Mouse (Mus musculus) midbrain, embryonic 15.5 days (tissue): ENCODE data around the gene Tmtc1. TPM values are rescaled to one million over a fixed set of nuclear protein-coding genes. Genes with fewer than 3 reads are reported as not detected.

Experiments
- ATAC-seq: fragments of 200-750 bp; cut with Nextera tagmentation; replicated peaks from 2 replicates; pipeline ENCODE4 v1.8.0; 2017; ENCODE audit warnings: moderate TSS enrichment
- H3K27ac ChIP-seq: fragments of 300-500 bp; sonication (generic); 2 replicates; pipeline ENCODE4 v1.5.1; 2015; ENCODE audit warnings: mild to moderate bottlenecking, inconsistent platforms
- H3K27me3 ChIP-seq: fragments of 300-500 bp; sonication (generic); replicated peaks from 2 replicates; pipeline ENCODE4 v1.6.1; 2015; ENCODE audit warnings: inconsistent platforms
- H3K36me3 ChIP-seq: fragments of 300-500 bp; sonication (generic); replicated peaks from 2 replicates; pipeline ENCODE4 v1.6.1; 2015; ENCODE audit warnings: inconsistent platforms
- H3K4me1 ChIP-seq: fragments of 300-500 bp; sonication (generic); 2 replicates; pipeline ENCODE4 v1.6.1; 2015; ENCODE audit warnings: inconsistent platforms
- H3K4me2 ChIP-seq: fragments of 300-500 bp; sonication (generic); 2 replicates; pipeline ENCODE4 v1.6.1; 2015; ENCODE audit warnings: inconsistent platforms, mild to moderate bottlenecking, moderate library complexity
- H3K4me3 ChIP-seq: fragments of 300-500 bp; sonication (generic); 2 replicates; pipeline ENCODE4 v1.5.1; 2015; ENCODE audit warnings: mild to moderate bottlenecking, inconsistent platforms
- H3K9ac ChIP-seq: fragments of 300-500 bp; sonication (generic); 2 replicates; pipeline ENCODE4 v1.6.1; 2015; ENCODE audit warnings: mild to moderate bottlenecking, inconsistent platforms
- H3K9me3 ChIP-seq: fragments of 300-500 bp; sonication (generic); 2 replicates; pipeline ENCODE4 v1.6.1; 2016; ENCODE audit warnings: inconsistent platforms
- WGBS: fragments of 180-500 bp; shearing (Covaris S2); methylation state at CpG from one replicate; pipeline ENCODE4 v1.1.7; 2015; ENCODE audit warnings: mixed read lengths; 5-methylcytosine and 5-hydroxymethylcytosine counted together
- polyA plus RNA-seq: library from polyadenylated mRNA; unstranded; fragments of >200 nt; fragmentation: Nextera tagmentation; extraction: Ambion mirVana; gene quantifications from 2 replicates; pipeline ENCODE4 v1.2.1, GENCODE M21; 2015

Tmtc1 gene
- polyA plus RNA-seq, 1 experiment from 2014 or later = 2.3 TPM

DNA sequence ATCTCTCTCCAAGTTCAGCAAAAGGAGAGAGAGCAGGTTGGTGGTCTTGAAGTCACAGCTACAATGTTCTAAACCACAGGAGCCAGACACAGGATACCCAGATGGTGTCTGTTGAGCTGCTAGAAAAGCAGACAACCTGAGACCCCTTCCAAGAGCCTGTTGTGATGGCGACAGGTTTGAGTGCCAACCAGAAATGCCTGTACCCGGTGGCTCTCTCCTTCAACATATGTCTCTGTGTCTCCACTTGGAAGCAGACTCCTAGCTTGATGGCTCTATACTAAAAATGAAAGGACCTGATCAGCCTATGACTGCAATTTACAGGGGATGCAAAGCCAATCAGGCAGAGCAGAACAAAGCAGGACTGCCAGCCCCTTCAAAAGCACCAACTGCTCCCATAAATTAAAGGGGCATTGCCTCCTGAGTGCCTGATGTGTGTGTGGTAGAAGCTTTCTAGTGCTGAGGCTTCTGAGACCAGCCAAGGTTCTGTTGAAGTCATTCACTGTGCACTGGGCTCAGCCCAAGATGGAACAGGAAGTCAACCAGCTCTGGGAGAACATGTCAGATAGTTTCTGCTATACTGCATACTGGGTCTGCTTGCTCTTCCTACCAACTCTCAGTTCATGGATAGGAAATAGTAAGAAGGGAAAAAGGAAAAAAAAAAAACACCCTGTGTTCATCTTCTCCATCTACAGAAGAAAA lies 37.2 kb downstream of the Tmtc1 start:
- Histone ChIP-seq H3K9me3 (no peaks in the 10 kb centered on the region), H3K36me3 (no peaks in the 10 kb centered on the region), H3K9ac (no peak overlapping the region), H3K4me3 (no peak overlapping the region), H3K4me2 (no peak overlapping the region), H3K27ac (no peak overlapping the region), H3K27me3 (no peaks in the 10 kb centered on the region), H3K4me1 (no peaks in the 10 kb centered on the region)
- 81% methylated on average over 2 of the region's 2 CpGs for WGBS
- ATAC-seq = no peak

DNA sequence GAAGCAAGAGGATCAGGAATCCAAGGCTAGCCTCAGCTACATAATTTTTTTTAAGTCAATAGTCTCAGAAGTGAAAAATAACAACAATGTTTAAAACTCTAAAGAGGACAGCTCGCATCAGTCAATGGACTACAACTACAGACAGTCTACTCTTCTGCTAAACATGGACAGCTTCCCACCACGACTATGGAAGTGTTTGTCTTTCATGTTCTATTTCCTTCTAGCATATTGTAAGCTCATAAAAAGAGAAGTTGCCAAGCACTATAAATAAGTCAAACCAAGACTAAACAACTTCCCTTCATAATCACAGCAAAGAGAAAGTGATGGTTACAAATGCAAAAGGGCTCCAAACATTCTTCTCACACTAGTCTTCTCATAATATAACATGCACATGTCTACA lies 38.6 kb downstream of the Tmtc1 start:
- Histone ChIP-seq H3K36me3 (no peaks in the 10 kb centered on the region), H3K27ac (no peak overlapping the region), H3K27me3 (no peaks in the 10 kb centered on the region), H3K9me3 (no peaks in the 10 kb centered on the region), H3K4me1 (no peaks in the 10 kb centered on the region), H3K4me2 (no peak overlapping the region), H3K4me3 (no peak overlapping the region), H3K9ac (no peak overlapping the region)
- ATAC-seq = no peak
- 81% methylated on average over 2 of the region's 2 CpGs for WGBS

DNA sequence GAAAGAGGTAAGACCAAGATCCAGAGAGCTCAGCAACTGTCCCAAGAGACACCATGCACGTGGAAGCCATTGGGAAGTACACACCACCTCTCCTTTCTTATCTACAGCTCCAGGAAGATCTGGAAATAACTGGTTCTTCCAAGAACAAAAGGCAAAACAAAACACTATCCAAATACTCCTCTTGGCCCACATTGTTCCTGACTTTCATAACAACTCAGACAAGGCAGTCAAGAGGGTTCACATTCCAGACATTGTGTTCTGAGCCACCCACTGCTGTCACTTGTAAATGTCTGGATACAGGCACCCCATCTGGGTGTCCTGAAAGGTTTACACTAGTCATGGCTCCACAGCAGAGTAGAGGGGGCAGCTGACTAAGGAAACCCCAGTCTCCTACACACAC lies 39.7 kb downstream of the Tmtc1 start:
- H3K4me3 ChIP-seq = no peak overlapping the region
- 54% methylated on average over 1 of the region's 1 CpGs for WGBS
- H3K27ac ChIP-seq = no peak overlapping the region
- no peaks in the 10 kb centered on the region for H3K9me3 ChIP-seq
- no peak overlapping the region for H3K4me2 ChIP-seq
- H3K27me3 ChIP-seq = no peaks in the 10 kb centered on the region
- H3K36me3 ChIP-seq = no peaks in the 10 kb centered on the region
- ATAC-seq = no peak
- no peak overlapping the region for H3K9ac ChIP-seq
- H3K4me1 ChIP-seq = no peaks in the 10 kb centered on the region

DNA sequence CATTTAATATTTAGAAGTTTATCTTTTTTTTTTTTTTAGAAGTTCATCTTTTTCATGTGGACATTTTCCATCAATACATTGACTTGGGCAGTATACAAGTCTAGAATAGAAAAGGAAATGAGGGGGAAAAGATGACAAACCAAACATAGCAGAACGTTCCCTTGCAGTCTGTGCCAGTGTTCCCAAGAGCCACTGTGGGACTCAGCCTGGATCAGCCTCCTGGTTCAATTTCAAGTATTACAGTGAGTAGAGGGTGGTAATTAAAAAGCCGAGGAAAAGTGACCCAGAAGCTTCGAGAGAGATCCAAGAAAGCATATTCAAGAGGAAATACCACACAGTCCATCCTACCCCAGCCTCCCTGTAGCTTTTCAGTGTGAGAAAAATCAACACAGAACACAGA lies 40.4 kb downstream of the Tmtc1 start:
- no peaks in the 10 kb centered on the region for H3K9me3 ChIP-seq
- ATAC-seq = no peak
- H3K4me1 ChIP-seq = no peaks in the 10 kb centered on the region
- 73% methylated on average over 3 of the region's 3 CpGs for WGBS
- no peak overlapping the region for H3K4me2 ChIP-seq
- H3K27ac ChIP-seq = no peak overlapping the region
- H3K27me3 ChIP-seq = no peaks in the 10 kb centered on the region
- no peaks in the 10 kb centered on the region for H3K36me3 ChIP-seq
- no peak overlapping the region for H3K9ac ChIP-seq
- no peak overlapping the region for H3K4me3 ChIP-seq

DNA sequence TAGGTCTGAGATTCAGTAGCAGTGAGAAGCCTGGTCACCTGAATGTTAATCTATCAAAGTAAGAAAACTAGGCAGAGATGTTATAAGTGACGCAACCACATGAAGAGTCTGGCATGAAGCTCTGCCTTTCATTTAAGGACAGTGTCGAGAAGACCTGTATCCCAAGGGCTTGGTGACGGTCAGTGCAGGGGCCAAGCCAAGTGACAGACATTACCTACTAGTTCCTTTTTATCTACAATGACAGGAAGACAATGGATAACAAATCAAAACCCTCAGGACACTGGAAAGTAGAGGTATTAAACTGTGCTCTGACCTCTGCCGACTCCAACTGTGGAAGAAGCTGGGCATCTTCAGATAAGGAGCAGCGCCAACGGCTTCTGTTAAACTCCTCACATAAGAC lies 43.2 kb downstream of the Tmtc1 start:
- WGBS = 91% methylated on average over 6 of the region's 6 CpGs
- Histone ChIP-seq H3K4me2 (no peak overlapping the region), H3K27ac (no peak overlapping the region), H3K4me3 (no peak overlapping the region), H3K9me3 (no peaks in the 10 kb centered on the region), H3K4me1 (no peaks in the 10 kb centered on the region), H3K27me3 (no peaks in the 10 kb centered on the region), H3K36me3 (no peaks in the 10 kb centered on the region), H3K9ac (no peak overlapping the region)
- no peak for ATAC-seq

DNA sequence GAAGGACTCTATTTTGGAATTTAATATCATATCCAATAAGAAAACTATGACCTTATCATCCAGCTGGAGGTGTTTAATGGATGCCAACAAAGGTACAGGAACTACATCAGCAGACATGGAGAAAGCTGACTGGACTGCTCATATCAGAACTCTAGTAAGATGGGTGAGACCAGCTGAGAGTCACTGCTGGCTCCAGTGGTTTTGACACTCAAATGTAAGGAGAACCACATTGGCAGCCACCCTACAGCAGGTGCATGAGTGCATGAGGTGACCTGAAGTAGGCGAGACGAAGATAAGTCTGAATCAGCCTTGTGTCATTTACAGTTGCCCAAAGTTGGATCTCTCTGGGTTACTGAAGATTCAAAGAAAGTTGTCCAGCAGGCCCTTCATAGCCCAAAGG lies 44.6 kb downstream of the Tmtc1 start:
- Histone ChIP-seq H3K9me3 (no peaks in the 10 kb centered on the region), H3K9ac (no peak overlapping the region), H3K27me3 (no peaks in the 10 kb centered on the region), H3K27ac (no peak overlapping the region), H3K4me2 (no peak overlapping the region), H3K4me1 (no peaks in the 10 kb centered on the region), H3K36me3 (no peaks in the 10 kb centered on the region), H3K4me3 (no peak overlapping the region)
- WGBS = 93% methylated on average over 2 of the region's 2 CpGs
- no peak for ATAC-seq

DNA sequence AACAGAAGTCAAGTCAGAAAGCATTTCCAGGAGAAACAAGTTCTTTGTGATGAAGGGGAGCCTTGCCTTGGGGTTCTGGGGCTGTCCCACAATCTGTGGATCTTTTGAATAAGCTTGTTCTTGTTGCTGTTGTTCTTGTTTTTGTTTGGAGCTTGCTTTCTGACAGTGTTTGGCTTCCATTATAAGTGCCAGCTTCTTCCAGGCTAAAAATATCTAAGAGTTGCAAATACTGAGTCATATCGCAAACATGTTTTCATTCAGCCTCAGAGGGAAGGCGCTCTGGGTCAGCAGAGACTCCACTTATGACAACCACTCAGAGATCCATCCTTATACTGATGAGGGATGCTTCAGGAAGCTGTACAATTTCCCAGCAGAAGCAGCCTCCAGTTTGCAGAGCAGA lies 45.3 kb downstream of the Tmtc1 start:
- no peak for ATAC-seq
- Histone ChIP-seq H3K4me3 (no peak overlapping the region), H3K9ac (no peak overlapping the region), H3K36me3 (no peaks in the 10 kb centered on the region), H3K27me3 (no peaks in the 10 kb centered on the region), H3K4me1 (no peaks in the 10 kb centered on the region), H3K4me2 (no peak overlapping the region), H3K9me3 (no peaks in the 10 kb centered on the region), H3K27ac (no peak overlapping the region)
- WGBS = 95% methylated on average over 2 of the region's 2 CpGs

DNA sequence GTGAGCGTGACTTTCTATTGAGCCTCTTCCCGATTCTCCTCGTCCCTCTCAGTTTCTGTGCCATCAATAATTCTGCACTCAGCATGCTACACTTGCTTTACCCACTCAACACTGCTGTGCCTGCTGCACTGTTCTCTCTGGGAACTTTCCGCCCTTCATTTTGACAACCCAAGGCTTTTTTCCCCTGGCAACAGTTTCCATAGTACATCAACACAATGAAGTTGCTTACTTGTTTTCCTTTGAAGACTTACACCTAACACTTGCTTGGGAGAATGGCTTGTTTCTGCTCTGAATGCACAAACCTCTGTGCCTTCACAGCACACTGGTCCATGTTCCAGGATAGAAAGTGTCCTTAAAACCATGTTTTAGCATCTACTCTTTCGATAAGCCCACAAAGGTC lies 46.9 kb downstream of the Tmtc1 start:
- peaks cover 13% of the 10 kb centered on the region for H3K4me1 ChIP-seq
- H3K9me3 ChIP-seq = no peaks in the 10 kb centered on the region
- no peak overlapping the region for H3K9ac ChIP-seq
- no peak overlapping the region for H3K4me3 ChIP-seq
- no peaks in the 10 kb centered on the region for H3K36me3 ChIP-seq
- ATAC-seq = no peak
- H3K27me3 ChIP-seq = no peaks in the 10 kb centered on the region
- no peak overlapping the region for H3K27ac ChIP-seq
- 76% methylated on average over 5 of the region's 5 CpGs for WGBS
- H3K4me2 ChIP-seq = no peak overlapping the region

DNA sequence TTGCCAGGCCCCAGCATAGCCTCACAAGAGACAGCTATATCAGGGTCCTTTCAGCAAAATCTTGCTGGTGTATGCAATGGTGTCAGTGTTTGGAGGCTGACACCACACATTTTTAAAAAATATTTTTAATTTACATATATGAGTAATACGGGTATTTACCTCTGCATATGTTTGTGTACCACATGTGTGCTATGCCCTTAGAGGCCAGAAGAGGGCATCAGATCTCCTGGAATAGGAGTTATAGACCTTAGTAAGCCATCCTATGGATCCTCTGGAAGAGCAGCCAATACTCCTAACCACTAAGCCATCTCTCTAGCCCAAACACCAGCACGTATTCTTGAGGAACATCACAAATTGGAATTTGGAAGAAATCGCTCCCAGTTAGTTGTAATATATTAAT lies 48.9 kb downstream of the Tmtc1 start:
- H3K9ac ChIP-seq = no peak overlapping the region
- H3K27me3 ChIP-seq = no peaks in the 10 kb centered on the region
- H3K9me3 ChIP-seq = no peaks in the 10 kb centered on the region
- no peak overlapping the region for H3K4me3 ChIP-seq
- ATAC-seq = no peak
- no peaks in the 10 kb centered on the region for H3K36me3 ChIP-seq
- peaks cover 25% of the 10 kb centered on the region for H3K4me1 ChIP-seq
- no peak overlapping the region for H3K4me2 ChIP-seq
- 93% methylated on average over 3 of the region's 3 CpGs for WGBS
- H3K27ac ChIP-seq = no peak overlapping the region

DNA sequence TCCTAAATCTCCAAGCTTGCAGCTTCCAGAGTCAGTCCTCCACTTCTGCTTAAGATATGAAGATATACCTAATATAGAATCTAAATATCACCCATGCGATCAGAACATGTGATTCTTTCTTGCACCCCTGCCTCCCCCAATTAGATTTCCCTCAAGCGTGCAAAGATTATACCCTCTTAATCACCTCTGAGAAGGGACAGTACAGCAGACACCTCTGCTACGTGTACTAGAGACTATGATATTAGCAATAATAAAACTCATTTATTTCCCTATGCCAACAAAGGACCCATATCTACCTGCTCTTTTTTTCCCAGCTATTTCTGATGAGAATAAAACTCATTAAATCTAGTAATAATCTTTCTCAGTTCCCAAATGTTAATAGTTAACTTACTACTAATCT lies 49.9 kb downstream of the Tmtc1 start:
- no peak overlapping the region for H3K4me2 ChIP-seq
- no peak for ATAC-seq
- no peaks in the 10 kb centered on the region for H3K27me3 ChIP-seq
- 84% methylated on average over 3 of the region's 3 CpGs for WGBS
- H3K9ac ChIP-seq = no peak overlapping the region
- H3K4me3 ChIP-seq = no peak overlapping the region
- no peaks in the 10 kb centered on the region for H3K36me3 ChIP-seq
- no peaks in the 10 kb centered on the region for H3K9me3 ChIP-seq
- peaks cover 31% of the 10 kb centered on the region for H3K4me1 ChIP-seq
- no peak overlapping the region for H3K27ac ChIP-seq

DNA sequence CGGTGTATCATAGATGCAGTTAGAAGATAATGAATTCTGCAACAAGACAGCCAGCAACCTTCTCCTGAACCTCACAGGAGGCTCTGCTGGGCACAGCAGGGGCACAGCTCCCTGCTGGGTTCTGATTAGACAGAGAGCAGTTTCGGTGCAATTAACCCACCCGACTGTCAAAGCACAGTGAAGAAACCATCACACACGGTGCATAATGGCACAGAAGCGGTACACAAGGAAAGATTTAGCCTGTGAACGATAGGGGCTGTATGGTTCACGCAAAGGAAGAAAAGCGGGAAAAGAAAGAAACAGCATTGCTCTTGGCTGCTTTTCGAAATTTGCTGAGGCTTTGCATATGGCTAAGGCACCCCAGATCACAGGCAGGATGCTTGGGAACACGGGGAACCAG lies 52.0 kb downstream of the Tmtc1 start:
- Histone ChIP-seq H3K9me3 (no peaks in the 10 kb centered on the region), H3K27ac (peak overlapping the region; percentile 68), H3K4me1 (peaks cover 31% of the 10 kb centered on the region), H3K4me3 (no peak overlapping the region), H3K4me2 (peak overlapping the region; percentile 13), H3K27me3 (no peaks in the 10 kb centered on the region), H3K9ac (0 out of 2 replicates have a peak overlapping the region, but pooled peaks have one; percentile 17), H3K36me3 (no peaks in the 10 kb centered on the region)
- ATAC-seq = peak; percentile 71
- WGBS = 15% methylated on average over 10 of the region's 10 CpGs

DNA sequence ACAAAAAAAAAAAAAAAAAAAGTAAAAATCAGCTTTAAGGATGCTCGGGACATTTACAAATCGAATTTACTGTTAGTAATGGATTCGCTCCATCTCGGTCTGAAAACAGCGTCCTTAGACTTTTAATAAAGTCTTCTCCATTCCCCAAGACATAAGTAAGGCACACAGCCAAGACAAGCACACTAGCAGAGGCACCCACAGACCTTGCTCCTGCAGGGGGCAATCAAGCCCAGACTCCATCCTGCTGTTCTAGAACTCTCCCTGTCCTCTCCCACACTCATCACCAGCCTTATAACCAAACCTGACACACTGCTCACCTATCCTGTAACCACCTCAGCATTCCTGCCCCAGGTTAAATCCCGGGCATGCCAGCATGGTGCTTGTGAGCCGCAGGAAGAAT lies 52.9 kb downstream of the Tmtc1 start:
- peak overlapping the region; percentile 68; the same call in 1 of the 2 replicates for H3K27ac ChIP-seq
- no peaks in the 10 kb centered on the region for H3K36me3 ChIP-seq
- WGBS = 81% methylated on average over 7 of the region's 7 CpGs
- H3K9me3 ChIP-seq = no peaks in the 10 kb centered on the region
- no peak for ATAC-seq
- H3K4me2 ChIP-seq = no peak overlapping the region
- peaks cover 31% of the 10 kb centered on the region for H3K4me1 ChIP-seq
- H3K27me3 ChIP-seq = no peaks in the 10 kb centered on the region
- no peak overlapping the region for H3K4me3 ChIP-seq
- H3K9ac ChIP-seq = no peak overlapping the region

DNA sequence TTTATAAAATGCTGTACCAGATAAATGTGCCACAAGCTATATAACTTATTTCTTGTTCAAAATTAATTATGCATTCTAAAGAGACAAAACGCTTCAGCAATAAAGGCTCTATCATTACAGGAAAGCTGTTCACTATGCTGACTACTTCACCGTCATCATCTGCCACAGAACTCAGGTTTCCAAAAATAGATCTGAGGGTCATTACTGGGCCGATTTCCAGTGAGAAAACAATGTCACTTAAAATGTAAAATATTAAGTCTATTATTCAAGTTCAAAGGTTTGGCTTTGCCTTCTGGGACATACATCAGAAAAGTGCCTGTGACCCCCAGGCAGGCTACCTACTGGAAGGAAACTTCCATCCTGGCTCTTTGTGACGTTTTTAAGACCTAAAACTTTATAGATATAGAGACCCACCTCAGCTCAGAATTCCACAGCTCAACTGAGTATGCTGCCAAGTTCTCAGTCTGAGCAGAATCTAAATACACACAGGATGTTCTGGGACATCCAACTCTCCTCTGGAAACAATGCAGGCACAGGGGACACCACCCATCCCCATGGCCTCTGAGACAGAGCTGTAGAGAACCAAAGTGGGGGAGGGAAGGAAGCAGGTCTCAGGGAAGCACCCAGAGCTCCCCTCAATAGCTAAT lies 53.4 kb downstream of the Tmtc1 start:
- H3K36me3 ChIP-seq = no peaks in the 10 kb centered on the region
- H3K4me3 ChIP-seq = no peak overlapping the region
- peaks cover 31% of the 10 kb centered on the region for H3K4me1 ChIP-seq
- WGBS = 39% methylated on average over 4 of the region's 4 CpGs
- no peak overlapping the region for H3K9ac ChIP-seq
- H3K4me2 ChIP-seq = no peak overlapping the region
- H3K27ac ChIP-seq = no peak overlapping the region
- H3K9me3 ChIP-seq = no peaks in the 10 kb centered on the region
- H3K27me3 ChIP-seq = no peaks in the 10 kb centered on the region
- ATAC-seq = no peak
